Mouse (Mus musculus) B cell, adult (primary cell): ENCODE results near the gene Ptpn6. TPM values are rescaled to one million over a fixed set of nuclear protein-coding genes. Genes with fewer than 3 reads are reported as not detected.

ENCODE experiments used
- total RNA-seq: library from RNA; stranded (reverse); gene quantifications from 4 replicates; pipeline ENCODE4 v1.2.4, GENCODE M21; 2023; ENCODE audit not compliant: inconsistent age

The Ptpn6 gene
- total RNA-seq, result 597 to 656 TPM (median 630 TPM) in 4 replicates

GRCm38 (mm10) chr6:124738511-124739023 is at the start of gene Ptpn6:
Gene Ptpn6 (minus strand): TSS chr6:124738714.

DNA sequence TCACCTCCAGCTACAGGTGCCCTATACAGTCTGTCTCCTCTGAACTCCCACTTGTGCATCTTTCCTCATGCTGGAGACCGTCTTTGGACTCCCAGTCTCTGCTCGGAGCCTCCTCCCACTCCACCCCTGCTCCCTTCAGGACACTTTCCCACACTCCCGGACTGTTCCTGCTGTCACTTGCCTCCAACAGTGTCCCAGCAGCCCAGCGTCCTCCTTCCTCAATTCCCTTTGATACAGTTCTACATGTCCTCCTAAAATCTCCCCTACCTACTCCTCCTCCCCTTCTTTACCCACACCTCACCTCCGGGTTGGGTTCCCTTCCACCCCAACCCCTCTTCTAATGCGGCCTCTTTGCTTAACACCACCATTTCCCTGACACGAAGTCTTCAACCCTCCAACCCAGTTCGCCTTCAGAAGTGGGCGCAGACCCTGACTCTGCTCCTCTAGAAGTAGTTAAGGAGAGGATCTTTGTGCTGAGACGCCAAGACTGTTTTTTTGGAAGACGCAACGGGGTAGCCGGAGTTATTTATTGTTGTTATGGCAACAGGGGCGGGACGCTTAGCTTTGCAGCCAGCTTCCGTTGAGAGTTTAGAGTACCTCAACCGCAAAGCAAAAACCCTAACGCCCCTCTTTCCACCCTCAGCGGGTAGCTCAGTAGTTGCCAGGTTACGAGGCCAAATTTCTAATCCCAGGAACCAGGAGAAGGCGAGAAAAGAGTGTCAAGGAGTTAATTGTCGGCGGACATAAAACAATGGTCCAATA is 40.9 kb upstream of the Ptpn6 start, which contains the start of gene Lrrc23:
Gene Lrrc23, minus strand, starts transcription at position 506 of the 762 bp plus-strand sequence.

GRCm38 (mm10) chr6:124769101-124769765 is 30.7 kb upstream of the Ptpn6 start, which contains the start of gene Eno2:
Gene Eno2 (minus strand): TSS chr6:124769673.

GRCm38 (mm10) chr6:124755831-124756595 is 17.5 kb upstream of the Ptpn6 start, which contains the start of the genes Gm45234 and Atn1:
Gene Gm45234 (minus strand): TSS chr6:124756021.
Gene Atn1 (minus strand): TSS chr6:124756524.

DNA sequence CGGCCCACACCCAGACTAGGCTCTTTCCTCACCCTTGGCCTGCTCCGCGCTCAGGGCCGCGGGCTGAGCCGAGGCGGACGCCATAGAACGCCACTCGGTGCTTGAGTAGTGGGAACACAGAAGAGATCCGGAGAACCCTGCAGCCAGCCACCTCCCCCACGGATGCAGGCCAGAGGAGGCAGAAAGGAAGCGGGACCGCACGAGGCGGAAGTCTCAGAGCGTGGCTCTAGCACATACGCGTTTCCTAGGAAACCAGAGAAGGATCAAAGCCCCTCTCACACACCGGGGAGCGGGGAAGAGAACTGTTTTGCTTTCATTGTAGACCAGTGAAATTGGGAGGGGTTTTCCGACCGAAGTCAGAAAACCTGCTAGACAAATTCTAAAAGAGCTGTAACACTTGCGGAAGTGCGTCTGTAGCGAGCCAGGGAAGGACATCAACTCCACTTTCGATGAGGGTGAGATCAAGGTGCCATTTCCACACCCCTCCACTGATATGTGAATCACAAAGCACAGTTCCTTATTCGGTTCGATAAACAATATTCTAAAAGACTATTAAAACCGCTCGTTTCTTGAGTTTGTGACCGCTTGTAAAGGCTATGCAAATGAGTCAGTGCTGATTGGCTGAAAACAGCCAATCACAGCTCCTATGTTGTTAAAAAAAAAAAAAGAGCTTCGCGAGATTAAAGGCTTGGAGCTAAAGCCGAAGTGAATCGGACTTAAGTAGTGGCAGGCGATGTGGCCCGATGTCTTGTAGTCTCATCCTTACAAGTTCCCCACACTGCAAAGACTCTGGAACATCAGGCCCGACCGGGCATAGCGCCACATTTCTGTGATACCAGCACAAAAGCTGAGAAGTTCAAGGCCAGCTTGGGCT is 2.6 kb upstream of the Ptpn6 start, which contains the start of gene Grcc10:
Gene Grcc10, minus strand, starts transcription at position 487 of the 874 bp plus-strand sequence.

GRCm38 (mm10) chr6:124711824-124712782 is 26.4 kb downstream of the Ptpn6 start, which contains the start of the genes Emg1 and Phb2:
Gene Emg1 (minus strand): TSS chr6:124712178.
Gene Phb2 (plus strand): TSS chr6:124712336.

Other genes starting within 250 kb of the Ptpn6 start
- not detected in 4 replicates for gene C1rl, start 245.6 kb downstream of the Ptpn6 start, total RNA-seq
- 0.42 to 0.48 TPM (median 0.48 TPM) in 3 of 4 replicates, not detected in the other for gene C1ra, start 226.3 kb downstream of the Ptpn6 start, total RNA-seq
- gene C1s1, start 196.4 kb downstream of the Ptpn6 start, total RNA-seq, result 0.27 to 0.77 TPM (median 0.45 TPM) in 3 of 4 replicates, not detected in the other
- not detected in 4 replicates for gene C1rb, start 168.4 kb downstream of the Ptpn6 start, total RNA-seq
- not detected in 4 replicates for gene C1s2, start 102.6 kb downstream of the Ptpn6 start, total RNA-seq
- 44.7 to 51.8 TPM (median 50.1 TPM) in 4 replicates for gene Lpcat3, start 75.7 kb downstream of the Ptpn6 start, total RNA-seq
- 116 to 132 TPM (median 125 TPM) in 4 replicates for gene Emg1, start 26.5 kb downstream of the Ptpn6 start, total RNA-seq
- 223 to 242 TPM (median 231 TPM) in 4 replicates for gene Phb2, start 26.4 kb downstream of the Ptpn6 start, total RNA-seq
- gene Grcc10, start 2.7 kb upstream of the Ptpn6 start, total RNA-seq, result 253 to 263 TPM (median 258 TPM) in 4 replicates
- gene Gm45234, start 17.3 kb upstream of the Ptpn6 start, total RNA-seq, result 0.16 to 2.3 TPM in 2 of 4 replicates, not detected in the others
- gene Atn1, start 17.8 kb upstream of the Ptpn6 start, total RNA-seq, result 21.1 to 30.7 TPM (median 28.7 TPM) in 4 replicates
- 3.9 to 7.0 TPM (median 6.0 TPM) in 4 replicates for gene Eno2, start 31.0 kb upstream of the Ptpn6 start, total RNA-seq
- gene Lrrc23, start 41.0 kb upstream of the Ptpn6 start, total RNA-seq, result 3.5 to 4.3 TPM (median 3.9 TPM) in 4 replicates
- gene Spsb2, start 69.9 kb upstream of the Ptpn6 start, total RNA-seq, result 4.3 to 8.0 TPM (median 5.3 TPM) in 4 replicates
- 53.5 to 62.9 TPM (median 57.4 TPM) in 4 replicates for gene Tpi1, start 75.6 kb upstream of the Ptpn6 start, total RNA-seq
- gene Usp5, start 90.8 kb upstream of the Ptpn6 start, total RNA-seq, result 67.6 to 86.7 TPM (median 79.3 TPM) in 4 replicates
- 2.7 to 6.3 TPM (median 4.4 TPM) in 4 replicates for gene Cdca3, start 90.8 kb upstream of the Ptpn6 start, total RNA-seq
- gene Gnb3, start 101.6 kb upstream of the Ptpn6 start, total RNA-seq, result 0.29 to 0.30 TPM in 2 of 4 replicates, not detected in the others
- 0.19 to 0.51 TPM in 2 of 4 replicates, not detected in the others for gene P3h3, start 119.0 kb upstream of the Ptpn6 start, total RNA-seq
- 0.51 to 0.99 TPM (median 0.79 TPM) in 4 replicates for gene Gpr162, start 125.3 kb upstream of the Ptpn6 start, total RNA-seq
- 0.35 to 0.93 TPM (median 0.60 TPM) in 4 replicates for gene Cd4, start 149.5 kb upstream of the Ptpn6 start, total RNA-seq
- gene Lag3, start 173.0 kb upstream of the Ptpn6 start, total RNA-seq, result 0.26 to 0.69 TPM (median 0.48 TPM) in 4 replicates
- 42.1 to 57.3 TPM (median 46.3 TPM) in 4 replicates for gene Ptms, start 181.4 kb upstream of the Ptpn6 start, total RNA-seq
- 97.3 to 112 TPM (median 105 TPM) in 4 replicates for gene Mlf2, start 192.7 kb upstream of the Ptpn6 start, total RNA-seq
- 51.9 to 60.4 TPM (median 54.0 TPM) in 4 replicates for gene Cops7a, start 226.8 kb upstream of the Ptpn6 start, total RNA-seq